Mouse (Mus musculus) midbrain, postnatal 0 days (tissue): ENCODE data around the gene Cd63. TPM values are rescaled to one million over a fixed set of nuclear protein-coding genes. Genes with fewer than 3 reads are reported as not detected.
A peak's percentile ranks its signal among the peaks of the same experiment; 100 is the strongest.

Experiments used
- ATAC-seq: fragments of 200-750 bp; cut with Nextera tagmentation; 2 replicates; pipeline ENCODE4 v1.8.0; 2017; ENCODE audit warnings: moderate number of reproducible peaks, mild to moderate bottlenecking, moderate TSS enrichment, moderate library complexity; ENCODE audit not compliant: low FRiP score
- DNase-seq: peaks from one replicate; pipeline ENCODE4 v3.0.0-alpha.2; 2015; ENCODE audit warnings: low spot score
- H3K27ac ChIP-seq: fragments of 300-500 bp; sonication (generic); 2 replicates; pipeline ENCODE4 v1.5.1; 2014; ENCODE audit warnings: low read depth, mild to moderate bottlenecking, low read length, mixed read lengths
- H3K27me3 ChIP-seq: fragments of 300-500 bp; sonication (generic); 2 replicates; pipeline ENCODE4 v1.6.1; 2014; ENCODE audit warnings: low read length, control low read depth, mixed read lengths; ENCODE audit not compliant: insufficient read depth
- H3K36me3 ChIP-seq: fragments of 300-500 bp; sonication (generic); 2 replicates; pipeline ENCODE4 v1.6.1; 2014; ENCODE audit warnings: low read length, control low read depth, mixed read lengths; ENCODE audit not compliant: insufficient read depth
- H3K4me1 ChIP-seq: fragments of 300-500 bp; sonication (generic); 2 replicates; pipeline ENCODE4 v1.6.1; 2014; ENCODE audit warnings: mild to moderate bottlenecking, control low read depth, antibody characterized with exemption, low read length, mixed read lengths; ENCODE audit not compliant: insufficient read depth
- H3K4me2 ChIP-seq: fragments of 300-500 bp; sonication (generic); 2 replicates; pipeline ENCODE4 v1.6.1; 2014; ENCODE audit warnings: low read depth, mild to moderate bottlenecking, low read length, mixed read lengths; ENCODE audit not compliant: poor library complexity, severe bottlenecking
- H3K4me3 ChIP-seq: fragments of 300-500 bp; sonication (generic); 2 replicates; pipeline ENCODE4 v1.5.1; 2014; ENCODE audit warnings: low read depth, mild to moderate bottlenecking, low read length, moderate library complexity
- H3K9ac ChIP-seq: fragments of 300-500 bp; sonication (generic); replicated peaks from 2 replicates; pipeline ENCODE4 v1.6.1; 2014; ENCODE audit warnings: mild to moderate bottlenecking, low read length, moderate library complexity, mixed read lengths; ENCODE audit not compliant: poor library complexity, severe bottlenecking
- H3K9me3 ChIP-seq: fragments of 300-500 bp; sonication (generic); 2 replicates; pipeline ENCODE4 v1.6.1; 2016; ENCODE audit warnings: low read length, control low read depth
- CTCF ChIP-seq: IDR thresholded peaks from 2 replicates; pipeline ENCODE4 v1.5.1; 2016; ENCODE audit warnings: antibody characterized with exemption, mild to moderate bottlenecking
- WGBS: fragments of 180-500 bp; shearing (Covaris S2); extraction: QIAGEN DNeasy Blood & Tissue Kit; methylation state at CpG from one replicate; pipeline ENCODE4 v1.1.7; 2014; 5-methylcytosine and 5-hydroxymethylcytosine counted together
- polyA plus RNA-seq: library from polyadenylated mRNA; unstranded; fragments of >200 nt; fragmentation: Nextera tagmentation; extraction: Ambion mirVana; gene quantifications from 2 replicates; pipeline ENCODE4 v1.2.1, GENCODE M21; 2015
- total RNA-seq: library from RNA; depleted of rRNA; stranded (reverse); fragments of >200 nt; gene quantifications from 2 replicates; pipeline ENCODE4 v1.2.3, GENCODE M21; 2014

Cd63 gene
- total and polyA plus RNA-seq, 2 experiments from 2014 or later: 16.6 to 238 TPM

DNA sequence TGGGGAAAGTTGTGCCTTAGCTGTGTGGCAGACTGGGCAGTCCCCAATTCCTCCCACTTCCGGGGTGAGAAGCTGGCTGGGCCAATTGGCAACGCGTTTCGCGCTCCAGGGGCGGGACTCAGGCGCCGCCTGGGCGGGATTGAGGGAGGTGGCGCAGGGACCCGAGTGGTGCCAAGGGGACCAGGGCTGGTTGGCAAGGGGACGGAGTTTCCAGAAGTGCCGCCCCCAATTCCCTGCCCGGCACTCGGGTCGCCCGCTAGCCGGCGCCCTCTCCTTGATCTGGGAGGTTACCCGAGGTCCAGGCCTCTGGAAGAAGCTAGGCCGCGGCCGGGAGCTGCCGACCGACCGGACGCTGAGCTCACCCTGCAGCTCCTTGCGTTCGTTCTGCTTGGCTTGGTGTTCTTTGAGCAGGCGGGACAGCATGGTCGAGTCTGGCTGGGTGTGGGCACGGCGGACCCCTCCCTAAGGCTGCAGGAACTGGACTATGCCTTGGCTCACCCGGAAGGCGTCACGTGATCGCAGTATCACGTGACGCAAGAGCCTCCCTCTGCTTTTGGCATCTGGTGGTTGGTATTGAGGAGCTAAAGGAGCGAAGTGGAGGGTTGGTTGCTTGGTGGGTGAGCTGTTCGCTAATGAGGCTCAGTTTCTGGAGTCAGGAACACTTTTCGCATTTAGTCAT lies 22.4 kb downstream of the Cd63 start:
- DNase-seq (peak; percentile 96), ATAC-seq (peak; percentile 93)
- Histone ChIP-seq H3K4me1 (peaks cover 9% of the 10 kb centered on the region; the same call in 1 of the 2 replicates), H3K27me3 (no peaks in the 10 kb centered on the region), H3K9me3 (no peaks in the 10 kb centered on the region), H3K9ac (peak overlapping the region; percentile 80), H3K4me3 (peak overlapping the region; percentile 63), H3K27ac (peak overlapping the region; percentile 92), H3K4me2 (peak overlapping the region; percentile 64), H3K36me3 (no peaks in the 10 kb centered on the region)
- WGBS: under 1% methylated on average over 42 of the region's 42 CpGs
- peak; percentile 56 for TF ChIP-seq CTCF

DNA sequence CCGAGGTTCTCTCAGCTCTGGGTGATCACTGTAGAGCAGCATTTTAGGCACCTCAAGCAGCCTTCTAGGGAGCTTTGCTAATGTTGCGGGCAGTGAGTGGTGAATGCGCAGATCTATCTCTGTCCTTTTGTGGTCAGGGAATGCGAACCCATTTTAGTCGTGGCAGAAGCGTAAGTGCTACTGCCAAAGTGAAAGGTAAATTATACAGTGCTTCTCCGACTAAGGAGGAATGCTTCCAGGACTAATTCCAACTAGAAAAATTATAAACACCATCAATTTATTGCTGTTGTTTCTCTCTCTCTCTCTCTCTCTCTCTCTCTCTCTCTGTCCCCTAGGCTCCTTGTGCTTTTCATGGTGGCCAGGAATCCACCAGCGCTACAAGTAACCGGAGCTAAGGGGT lies 23.1 kb downstream of the Cd63 start, which contains the start of gene Bloc1s1:
Gene Bloc1s1 (minus strand): TSS at position 101 of the 400 bp plus-strand sequence.
- H3K9me3 ChIP-seq: no peaks in the 10 kb centered on the region
- peak within 1 kb of the TSS; percentile 63 for H3K4me3 ChIP-seq
- TF ChIP-seq CTCF: no peak
- DNase-seq: no peak
- WGBS: 56% methylated on average over 9 of the region's 9 CpGs
- H3K36me3 ChIP-seq: no peaks in the 10 kb centered on the region
- H3K27me3 ChIP-seq: no peaks in the 10 kb centered on the region
- no peak for ATAC-seq
- H3K4me2 ChIP-seq: peak within 1 kb of the TSS; percentile 64
- peaks cover 9% of the 10 kb centered on the region; the same call in 1 of the 2 replicates for H3K4me1 ChIP-seq
- H3K9ac ChIP-seq: peak within 1 kb of the TSS; percentile 80
- H3K27ac ChIP-seq: peak within 1 kb of the TSS; percentile 92

DNA sequence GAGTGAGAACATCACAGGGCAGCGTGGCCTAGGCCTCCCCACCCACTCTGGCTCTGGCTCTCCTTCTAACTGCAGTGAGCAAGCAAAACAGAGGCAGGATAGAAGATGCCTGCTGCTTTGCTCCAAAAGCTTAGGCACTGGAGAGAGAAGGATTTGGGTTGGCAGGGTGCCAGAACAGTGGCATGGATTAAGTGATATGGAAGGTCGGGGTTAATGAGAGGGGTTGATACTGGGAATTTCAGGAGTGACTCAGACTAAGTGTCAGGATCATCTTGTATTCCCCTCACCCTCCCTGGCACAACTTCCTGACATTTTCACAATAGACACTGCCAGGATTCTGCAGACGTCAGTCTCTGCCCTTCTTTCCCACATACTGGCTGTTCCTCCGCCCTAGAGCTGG lies 27.6 kb downstream of the Cd63 start:
- DNase-seq (no peak), ATAC-seq (no peak)
- WGBS: 20% methylated on average over 4 of the region's 4 CpGs
- Histone ChIP-seq H3K36me3 (no peaks in the 10 kb centered on the region), H3K27me3 (peaks cover 12% of the 10 kb centered on the region), H3K27ac (no peak overlapping the region), H3K9me3 (no peaks in the 10 kb centered on the region), H3K4me1 (no peaks in the 10 kb centered on the region), H3K9ac (no peak overlapping the region), H3K4me2 (no peak overlapping the region), H3K4me3 (no peak overlapping the region)
- no peak for TF ChIP-seq CTCF

DNA sequence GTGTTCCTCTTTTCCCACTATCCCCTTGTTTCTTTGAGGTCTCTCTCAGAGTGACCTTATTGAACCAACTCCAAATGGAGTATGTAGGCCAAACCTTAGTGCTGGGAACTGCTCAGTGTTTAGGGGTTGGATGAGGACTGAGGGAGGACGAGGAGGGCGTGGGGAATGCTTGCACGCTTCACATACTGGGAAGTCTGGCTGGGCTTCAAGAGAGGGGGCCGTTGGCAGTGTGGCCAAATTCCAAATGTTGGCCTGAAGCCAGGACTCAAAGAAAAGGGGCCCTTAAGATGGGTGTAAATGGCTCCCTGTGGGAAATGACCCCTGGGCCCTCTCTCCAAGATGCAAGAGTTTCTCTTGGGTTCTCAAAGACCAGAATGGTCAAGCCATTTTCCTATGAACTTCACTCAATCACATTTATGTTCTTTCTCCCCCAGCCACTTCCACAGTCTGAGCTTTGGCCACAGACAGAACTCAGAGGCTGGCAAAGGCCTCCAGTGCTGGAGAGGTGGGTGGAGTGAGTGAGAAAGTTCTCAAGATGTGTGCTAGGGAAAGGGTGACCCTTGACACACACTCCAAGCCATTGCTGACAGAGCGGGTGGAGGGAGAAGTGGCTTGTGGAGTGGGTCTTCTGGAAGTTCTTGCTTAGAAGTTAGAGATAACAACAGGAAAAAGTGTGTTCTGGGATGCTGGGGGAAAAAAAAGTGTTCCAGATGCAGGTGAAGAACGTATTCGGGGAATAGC lies 29.0 kb downstream of the Cd63 start:
- H3K27ac ChIP-seq: no peak overlapping the region
- WGBS: 64% methylated on average over 7 of the region's 7 CpGs
- no peak for TF ChIP-seq CTCF

DNA sequence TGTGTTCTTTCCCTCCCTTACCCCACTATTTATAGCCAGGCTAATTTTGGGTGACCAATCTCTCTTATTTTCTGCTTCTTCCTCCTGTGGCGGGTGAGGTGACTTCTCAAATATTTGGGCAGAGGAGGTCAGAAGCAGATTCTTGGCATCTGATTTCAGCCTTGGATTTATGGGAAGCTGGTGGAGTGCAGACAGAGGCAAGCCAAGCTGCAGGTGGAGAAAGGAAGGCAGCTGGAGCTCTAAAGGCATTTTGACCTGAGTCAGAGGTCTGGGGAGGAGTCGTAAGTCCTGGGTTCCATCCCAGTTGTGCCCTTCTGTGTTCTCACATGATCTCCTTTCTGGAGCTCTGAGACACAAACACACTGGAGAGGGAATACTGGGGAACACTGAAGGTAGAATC lies 30.7 kb downstream of the Cd63 start:
- H3K36me3 ChIP-seq: no peaks in the 10 kb centered on the region
- no peak overlapping the region for H3K4me2 ChIP-seq
- H3K9me3 ChIP-seq: no peaks in the 10 kb centered on the region
- WGBS: 71% methylated on average over 2 of the region's 2 CpGs
- no peak for TF ChIP-seq CTCF
- DNase-seq (no peak), ATAC-seq (no peak)
- H3K4me3 ChIP-seq: no peak overlapping the region
- H3K27ac ChIP-seq: no peak overlapping the region
- no peaks in the 10 kb centered on the region for H3K4me1 ChIP-seq
- H3K9ac ChIP-seq: no peak overlapping the region
- peaks cover 26% of the 10 kb centered on the region for H3K27me3 ChIP-seq

More for the DNA sequence above, 29.0 kb downstream of the Cd63 start:
- Histone ChIP-seq H3K4me2 (no peak overlapping the region), H3K9me3 (no peaks in the 10 kb centered on the region), H3K4me3 (no peak overlapping the region), H3K9ac (no peak overlapping the region), H3K4me1 (no peaks in the 10 kb centered on the region), H3K36me3 (no peaks in the 10 kb centered on the region), H3K27me3 (peaks cover 20% of the 10 kb centered on the region)
- ATAC-seq: no peak
- peak; percentile 51 for DNase-seq

DNA sequence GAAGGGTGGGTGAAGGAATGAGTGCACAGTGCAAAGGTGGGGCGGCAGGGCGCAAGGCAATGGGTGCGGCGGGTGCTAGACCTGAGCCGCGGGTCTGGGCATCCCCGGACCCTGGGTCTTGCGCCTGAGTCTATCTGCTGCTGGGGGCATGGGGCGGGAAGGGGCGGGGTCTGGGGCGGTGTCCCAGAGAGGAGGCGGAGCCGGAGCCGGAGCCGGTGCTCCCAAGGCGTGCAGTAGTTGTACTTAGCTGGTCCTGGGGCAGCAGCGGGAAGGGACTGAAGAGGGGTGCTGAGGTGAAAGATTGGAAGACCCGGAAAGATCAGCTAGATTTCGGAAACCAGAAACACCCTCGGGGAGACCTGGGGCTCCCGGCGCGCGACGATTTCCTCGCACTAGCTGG lies 32.8 kb downstream of the Cd63 start, which contains the start of gene Itga7:
Gene Itga7 (plus strand): TSS at position 245 of the 400 bp plus-strand sequence.
- H3K27me3 ChIP-seq: peaks cover 26% of the 10 kb centered on the region
- H3K4me1 ChIP-seq: no peaks in the 10 kb centered on the region
- H3K27ac ChIP-seq: no peak within 1 kb of the TSS
- peak within 1 kb of the TSS; percentile 62 for H3K9ac ChIP-seq
- no peak for TF ChIP-seq CTCF
- peak within 1 kb of the TSS; percentile 50 for H3K4me3 ChIP-seq
- under 1% methylated on average over 25 of the region's 26 CpGs for WGBS
- H3K36me3 ChIP-seq: no peaks in the 10 kb centered on the region
- H3K4me2 ChIP-seq: peak within 1 kb of the TSS; percentile 95
- DNase-seq (peak; percentile 52), ATAC-seq (peak; percentile 55; the same call in 1 of the 2 replicates)
- no peaks in the 10 kb centered on the region for H3K9me3 ChIP-seq
